Comparison of ENCODE assay signal across 15 mouse cellular contexts in the genomic region with DNA sequence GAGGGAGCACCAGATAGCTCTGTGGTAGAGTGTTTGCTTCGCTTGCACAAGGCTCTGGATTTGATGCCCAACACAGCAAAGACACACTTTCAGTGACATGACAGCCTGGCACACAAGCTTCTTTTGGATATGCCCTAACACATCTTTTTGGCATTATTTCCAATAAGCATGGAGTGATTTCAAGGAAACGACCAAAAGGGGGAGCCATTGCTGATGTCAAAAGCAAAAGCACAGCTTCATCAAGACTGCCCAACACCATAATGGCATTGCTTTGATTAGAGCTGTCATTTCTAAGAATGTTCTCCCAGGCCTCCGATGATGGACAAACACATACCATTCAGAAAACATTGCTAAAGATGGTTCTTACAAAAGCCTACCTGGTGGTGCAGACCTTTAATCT. TPM values are rescaled to one million over a fixed set of nuclear protein-coding genes. Genes with fewer than 3 reads are reported as not detected.
DNase-seq lines count a peak whose midpoint lies in the region; ATAC-seq and TF ChIP-seq lines count a peak whose summit lies in the region.
"Had no signal": no experiment of that assay in that cellular context is flagged by ENCODE, and none has a peak within 500 bp of the region (broad histone marks: within the 10 kb centered on the region; RNA-seq: fewer than 3 reads in every experiment).

No protein-coding gene starts in this region.

- DNase-seq in cerebellum, postnatal 14 days: peak; percentile 15 to 22
- no peak for DNase-seq in cerebellum, adult 9-10 months
- DNase-seq in left cerebral cortex, adult 2 months (ENCODE audit: extremely low spot score in 1 of 2, low spot score in 2 of 2): no peak
- DNase-seq in left cerebral cortex, postnatal 10 days (ENCODE audit: extremely low spot score in 1 of 2, low spot score in 2 of 2): no peak
- peak; percentile 41 for DNase-seq in ES-CJ7 (ENCODE audit: low read depth, low spot score)
- DNase-seq in lung, postnatal 36 days: peak; percentile 44
- DNase-seq in frontal cortex, postnatal 10 days (ENCODE audit: low spot score in 2 of 2): no peak
- DNase-seq: adrenal gland, postnatal 10 days; cerebellum, adult 18-20 months; layer of hippocampus, adult 9-11 months had no signal

- no peak overlapping the region for H3K27ac ChIP-seq in left cerebral cortex, adult 2 months
- H3K27ac ChIP-seq: hindbrain, embryonic 12.5 days; limb, embryonic 13.5 days had no signal

- intact Hi-C loops in left cerebral cortex, adult 2 months (cut with DNase I): no loop called here
- intact Hi-C loops in left cerebral cortex, postnatal 10 days (cut with DNase I): loop anchor here (10.0 kb wide), 1 partner anchor 58 kb away; no protein-coding TSS in a partner anchor

- ATAC-seq in activated CD4-positive, CD25-positive, alpha-beta regulatory T cell, adult 4 months: no peak

- H3K4me3 ChIP-seq in left cerebral cortex, adult 2 months: no peak overlapping the region
- H3K4me3 ChIP-seq: hindbrain, embryonic 12.5 days; limb, embryonic 13.5 days had no signal

- peak; percentile 5; the same call in 1 of the 2 replicates for TF ChIP-seq CTCF in left cerebral cortex, adult 2 months (IDR thresholded peaks at IDR 0.05)

RNA-seq across cellular contexts. Expression of gene Wnt8b, which starts 16.7 kb away (rescaled TPM):
- total RNA-seq in left cerebral cortex, adult 2 months (2021): not detected
- total RNA-seq in left cerebral cortex, postnatal 10 days (2021): not detected
- not detected for polyA plus RNA-seq in activated CD4-positive, CD25-positive, alpha-beta regulatory T cell, adult 4 months (2017; shearing (Covaris generic))
- polyA plus RNA-seq: C2C12; spleen, adult 2 months had no signal

Comparison
In these comparisons a context has a peak if more than half of its experiments do, and no peak if none do; other contexts are left out.
1. DNase-seq: peak in cerebellum, postnatal 14 days (2 of 2), ES-CJ7 (single experiment) and lung, postnatal 36 days (single experiment); none in cerebellum, adult 9-10 months (single experiment), left cerebral cortex, adult 2 months (0 of 2), left cerebral cortex, postnatal 10 days (0 of 2) and frontal cortex, postnatal 10 days (0 of 2).